ENCODE assay signal across 8 mouse cellular contexts in the genomic region with DNA sequence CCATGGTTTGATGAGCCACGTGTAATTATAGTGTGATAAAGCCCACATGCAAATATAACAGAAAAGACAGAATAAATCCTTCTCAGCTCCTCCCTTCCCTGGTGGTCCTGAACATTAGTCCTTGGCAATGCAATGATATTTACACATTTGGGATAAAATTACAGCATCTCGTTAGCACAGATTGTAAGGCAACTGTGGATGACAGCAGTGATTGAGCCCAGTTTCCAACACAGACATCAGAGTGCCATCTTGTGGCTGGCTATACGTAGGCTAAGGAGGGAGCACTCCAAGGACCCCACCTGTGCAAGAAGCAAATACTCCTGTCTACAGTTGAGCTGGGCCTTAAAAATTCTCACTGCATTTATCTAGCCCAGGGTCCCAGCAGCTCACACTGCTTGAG.
DNase-seq lines count a peak whose midpoint lies in the region; ATAC-seq lines count a peak whose summit lies in the region.

No protein-coding gene starts in this region.

- H3K9ac ChIP-seq in heart, embryonic 11.5 days (ENCODE audit: low read depth, low read length), result no peak overlapping the region

- no peak for ATAC-seq in heart, embryonic 11.5 days (replicated peaks; ENCODE audit: insufficient number of reproducible peaks, low FRiP score, low TSS enrichment)

- DNase-seq in heart, adult 11 months, result peak; percentile 31
- peak; percentile 28 for DNase-seq in A20 (ENCODE audit: low read depth, low spot score)
- peak; percentile 33 for DNase-seq in embryo, embryonic 11 days
- DNase-seq in left cerebral cortex, adult 18-20 months (ENCODE audit: low spot score in 2 of 2), result peak; percentile 53 to 57
- DNase-seq in yolk sac, embryonic 10.5 days (ENCODE audit: low spot score), result no peak
- no peak for DNase-seq in adrenal gland, postnatal 4 days (ENCODE audit: low spot score in 2 of 2)
- no peak for DNase-seq in thymus, postnatal 25 days

- H3K27ac ChIP-seq in heart, embryonic 11.5 days (ENCODE audit: low read depth, low read length), result no peak overlapping the region

- H3K36me3 ChIP-seq in heart, embryonic 11.5 days (ENCODE audit: control insufficient read depth, insufficient read depth, low read length), result no peaks in the 10 kb centered on the region

- no peak overlapping the region for H3K4me3 ChIP-seq in heart, embryonic 11.5 days (ENCODE audit: low read depth, low read length)

- no peaks in the 10 kb centered on the region for H3K9me3 ChIP-seq in heart, embryonic 11.5 days (replicated peaks; ENCODE audit: control insufficient read depth, low read length)

- no peak overlapping the region for H3K4me2 ChIP-seq in heart, embryonic 11.5 days

- WGBS in heart, embryonic 11.5 days (ENCODE audit: insufficient replicate concordance), result 48% methylated on average over 3 of the region's 3 CpGs

- H3K27me3 ChIP-seq in heart, embryonic 11.5 days (ENCODE audit: control insufficient read depth, insufficient read depth, low read length), result no peaks in the 10 kb centered on the region

- H3K4me1 ChIP-seq in heart, embryonic 11.5 days (ENCODE audit: control insufficient read depth, insufficient read depth, low read length), result no peaks in the 10 kb centered on the region

Comparison
In these comparisons a context has a peak if more than half of its experiments do, and no peak if none do; other contexts are left out.
1. DNase-seq: peak in heart, adult 11 months (single experiment), A20 (single experiment), embryo, embryonic 11 days (single experiment) and left cerebral cortex, adult 18-20 months (2 of 2); none in yolk sac, embryonic 10.5 days (single experiment), adrenal gland, postnatal 4 days (0 of 2) and thymus, postnatal 25 days (single experiment).